Mouse (Mus musculus) spleen, adult 2 months (tissue): Measurements from ENCODE around the gene 1810010D01Rik.

Source experiments
- CTCF ChIP-seq: fragments of 200-500 bp; IDR thresholded peaks from 2 replicates; pipeline ENCODE4 v1.5.1; 2011; ENCODE audit warnings: mild to moderate bottlenecking, inconsistent platforms; ENCODE audit not compliant: insufficient read depth, insufficient read length, insufficient replicate concordance; ENCODE audit errors: extremely low read depth
- POLR2A ChIP-seq: fragments of 200-500 bp; IDR thresholded peaks from 2 replicates; pipeline ENCODE4 v1.6.1; 2011; ENCODE audit warnings: low read depth, low read length, inconsistent platforms

DNA sequence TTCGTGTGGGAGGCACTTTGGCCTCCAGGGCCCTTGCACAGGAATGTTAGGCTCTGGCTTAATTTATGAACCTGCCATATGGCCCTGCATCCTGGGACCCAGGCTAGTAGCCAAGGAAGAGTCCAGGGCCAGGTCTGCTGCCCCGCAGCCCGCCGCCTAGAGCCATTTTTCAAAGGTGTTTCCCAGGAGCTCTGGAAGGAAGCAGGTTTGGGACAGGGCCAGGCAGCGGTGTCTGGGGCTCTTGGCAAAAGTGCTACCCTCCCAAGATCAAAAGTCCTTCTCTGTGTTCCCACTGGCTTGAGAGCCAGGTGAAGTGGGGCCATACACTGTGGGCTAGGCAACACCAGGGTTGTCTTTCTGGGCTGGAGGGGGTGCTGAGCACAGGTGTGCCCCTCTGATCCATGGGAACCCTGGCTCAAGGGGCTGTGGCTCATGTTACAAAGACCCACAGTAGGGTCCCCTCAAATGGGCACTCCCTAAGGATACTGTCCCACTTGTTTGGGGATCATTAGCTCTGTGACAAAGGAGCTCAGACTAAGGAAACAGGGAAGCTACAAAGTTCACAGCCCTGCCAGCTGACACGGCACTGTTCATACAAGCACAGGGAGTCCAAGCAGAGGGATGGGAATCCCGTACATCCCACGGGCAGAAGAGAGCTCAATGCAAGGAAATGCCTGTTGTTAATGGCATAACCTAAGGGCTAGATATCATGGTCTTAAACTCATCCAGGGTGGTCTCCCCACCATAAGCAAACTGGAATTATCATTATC is 32.0 kb upstream of the 1810010D01Rik start:
- TF ChIP-seq POLR2A (no peak), CTCF (no peak)
